Mouse (Mus musculus): ENCODE measurements at regions not wholly inside any gene's neighbourhood (a gene's known extent, or its start where the extent isn't known, plus 50 kb on each side); places are given as distances from the start of the nearest gene placed in this dataset.

DNA sequence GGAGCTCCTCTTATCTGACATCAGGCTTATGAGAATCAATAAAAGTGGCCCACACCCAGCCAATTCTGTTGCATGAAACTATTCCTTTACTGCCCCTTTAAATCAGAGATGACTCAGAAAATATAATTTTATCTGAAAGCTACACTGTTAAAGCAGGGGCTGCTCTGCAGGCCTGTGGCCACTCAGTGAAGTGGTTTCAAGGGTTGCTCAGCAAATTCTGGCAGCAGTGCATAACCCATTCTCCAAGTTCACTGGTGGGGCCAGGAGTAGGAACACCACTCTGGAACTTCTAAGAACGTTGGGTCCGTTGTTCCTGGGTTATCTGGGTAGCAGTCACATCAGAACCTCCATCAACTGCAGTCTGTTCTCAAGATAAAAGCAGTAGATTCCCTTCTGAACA is 236.2 kb downstream of the Fam84b start:
- no peaks in the 10 kb centered on the region for H3K36me3 ChIP-seq
- DNase-seq (ENCODE audit: low spot score), result no peak
- no peaks in the 10 kb centered on the region for H3K27me3 ChIP-seq (ENCODE audit: insufficient read depth, poor library complexity, severe bottlenecking)
- no peaks in the 10 kb centered on the region for H3K9me3 ChIP-seq
- no peaks in the 10 kb centered on the region for H3K4me1 ChIP-seq
- 45% methylated on average over 2 of the region's 2 CpGs for WGBS
- H3K27ac ChIP-seq, result no peak overlapping the region
- no peak overlapping the region for H3K4me3 ChIP-seq

DNA sequence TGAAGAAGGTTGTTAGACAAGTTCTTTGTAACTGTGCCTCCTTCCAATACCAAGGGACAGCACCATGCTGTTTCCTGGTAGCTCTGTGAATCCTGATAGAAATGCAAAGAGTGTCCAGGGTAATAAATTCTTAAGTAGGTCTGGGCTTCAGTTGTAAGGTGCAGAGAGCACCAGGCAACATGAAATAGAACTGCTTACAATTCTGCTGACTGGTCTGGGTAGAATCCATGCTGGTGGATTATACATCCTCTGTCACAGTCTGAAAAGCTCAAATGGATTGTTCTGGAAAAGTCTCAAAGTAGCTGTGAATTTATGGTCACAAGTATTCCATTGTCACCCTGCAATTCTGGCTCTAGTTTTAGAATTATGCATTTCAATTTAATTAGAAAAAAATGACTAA is 251.7 kb downstream of the Fam84b start:
- Histone ChIP-seq H3K4me1 (no peaks in the 10 kb centered on the region), H3K9me3 (no peaks in the 10 kb centered on the region), H3K36me3 (no peaks in the 10 kb centered on the region), H3K27me3 (ENCODE audit: insufficient read depth, poor library complexity, severe bottlenecking) (no peaks in the 10 kb centered on the region), H3K27ac (no peak overlapping the region), H3K4me3 (no peak overlapping the region)
- DNase-seq (ENCODE audit: low spot score), result no peak

GRCm38 (mm10) chr15:60577084-60577483 is 276.5 kb downstream of the Fam84b start:
- 77% methylated on average over 5 of the region's 5 CpGs for WGBS
- H3K4me1 ChIP-seq, result no peaks in the 10 kb centered on the region
- no peak for DNase-seq (ENCODE audit: low spot score)

GRCm38 (mm10) chr15:60566267-60566666 is 287.3 kb downstream of the Fam84b start:
- WGBS, result 81% methylated on average over 3 of the region's 3 CpGs
- no peaks in the 10 kb centered on the region for H3K36me3 ChIP-seq

More at GRCm38 (mm10) chr15:60577084-60577483, 276.5 kb downstream of the Fam84b start:
- Histone ChIP-seq H3K27me3 (ENCODE audit: insufficient read depth, poor library complexity, severe bottlenecking) (no peaks in the 10 kb centered on the region), H3K4me3 (no peak overlapping the region), H3K27ac (no peak overlapping the region), H3K36me3 (no peaks in the 10 kb centered on the region), H3K9me3 (no peaks in the 10 kb centered on the region)

DNA sequence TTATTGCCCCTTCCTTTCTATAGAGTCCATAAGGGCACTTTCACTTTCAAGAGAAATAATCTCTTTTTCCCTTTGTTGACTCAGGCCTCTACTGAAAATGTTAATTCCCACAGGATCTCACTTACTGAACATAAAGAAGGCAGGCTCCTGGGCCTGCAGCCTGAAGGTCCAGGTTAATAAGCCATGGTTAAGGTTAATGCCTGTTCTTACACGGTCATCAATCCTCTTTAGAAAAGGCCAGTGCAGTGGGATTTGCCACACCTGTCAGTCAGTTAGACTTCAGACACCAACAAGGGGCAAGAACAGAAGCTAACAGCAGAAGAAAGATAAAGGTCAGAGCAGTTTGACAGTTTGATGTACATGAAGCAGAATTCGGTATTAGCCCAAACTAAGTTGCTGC is 288.6 kb downstream of the Fam84b start:
- DNase-seq (ENCODE audit: low spot score), result no peak
- H3K4me1 ChIP-seq, result no peaks in the 10 kb centered on the region
- no peaks in the 10 kb centered on the region for H3K27me3 ChIP-seq (ENCODE audit: insufficient read depth, poor library complexity, severe bottlenecking)
- H3K4me3 ChIP-seq, result no peak overlapping the region
- no peak overlapping the region for H3K27ac ChIP-seq
- no peaks in the 10 kb centered on the region for H3K9me3 ChIP-seq
- WGBS, result 64% methylated on average over 2 of the region's 2 CpGs
- H3K36me3 ChIP-seq, result no peaks in the 10 kb centered on the region

More at GRCm38 (mm10) chr15:60566267-60566666, 287.3 kb downstream of the Fam84b start:
- Histone ChIP-seq H3K4me3 (no peak overlapping the region), H3K9me3 (no peaks in the 10 kb centered on the region), H3K4me1 (no peaks in the 10 kb centered on the region), H3K27me3 (ENCODE audit: insufficient read depth, poor library complexity, severe bottlenecking) (no peaks in the 10 kb centered on the region), H3K27ac (no peak overlapping the region)
- no peak for DNase-seq (ENCODE audit: low spot score)

- WGBS, result 77% methylated on average over 1 of the region's 1 CpGs
- Histone ChIP-seq H3K4me1 (no peaks in the 10 kb centered on the region), H3K4me3 (no peak overlapping the region), H3K27ac (no peak overlapping the region), H3K9me3 (no peaks in the 10 kb centered on the region), H3K36me3 (no peaks in the 10 kb centered on the region), H3K27me3 (ENCODE audit: insufficient read depth, poor library complexity, severe bottlenecking) (no peaks in the 10 kb centered on the region)
- no peak for DNase-seq (ENCODE audit: low spot score)
These were observed 292.9 kb downstream of the Fam84b start for GRCm38 (mm10) chr15:60560641-60561040.

GRCm38 (mm10) chr15:60555691-60556090 is 297.9 kb downstream of the Fam84b start:
- WGBS, result 82% methylated on average over 2 of the region's 2 CpGs
- no peak for DNase-seq (ENCODE audit: low spot score)
- H3K4me3 ChIP-seq, result no peak overlapping the region
- H3K27ac ChIP-seq, result no peak overlapping the region
- no peaks in the 10 kb centered on the region for H3K4me1 ChIP-seq
- H3K27me3 ChIP-seq (ENCODE audit: insufficient read depth, poor library complexity, severe bottlenecking), result no peaks in the 10 kb centered on the region
- no peaks in the 10 kb centered on the region for H3K9me3 ChIP-seq
- H3K36me3 ChIP-seq, result no peaks in the 10 kb centered on the region

DNA sequence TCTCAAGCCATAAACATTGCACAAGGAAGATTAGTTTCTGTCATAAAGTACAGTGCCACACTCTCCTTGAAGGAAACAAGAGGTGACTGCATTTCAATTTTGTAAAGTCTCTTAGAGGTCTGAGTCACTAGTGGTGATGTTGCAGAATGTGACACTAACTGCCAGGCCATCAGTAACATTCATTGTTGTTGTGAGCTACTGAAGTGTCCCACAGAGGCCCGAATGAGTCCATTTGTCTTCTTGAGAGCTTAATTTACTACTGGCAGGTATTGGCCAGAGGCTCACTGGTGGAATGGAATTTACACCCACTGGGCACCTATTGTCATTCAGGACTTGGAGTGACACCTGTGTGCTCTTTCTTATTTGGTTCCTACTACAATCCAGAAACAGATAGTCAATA is 299.0 kb downstream of the Fam84b start:
- no peak overlapping the region for H3K4me3 ChIP-seq
- H3K36me3 ChIP-seq, result no peaks in the 10 kb centered on the region
- H3K27ac ChIP-seq, result no peak overlapping the region
- WGBS, result 52% methylated on average over 1 of the region's 1 CpGs
- no peaks in the 10 kb centered on the region for H3K4me1 ChIP-seq
- H3K27me3 ChIP-seq (ENCODE audit: insufficient read depth, poor library complexity, severe bottlenecking), result no peaks in the 10 kb centered on the region
- DNase-seq (ENCODE audit: low spot score), result no peak
- no peaks in the 10 kb centered on the region for H3K9me3 ChIP-seq

GRCm38 (mm10) chr15:60548045-60548444 is 305.5 kb downstream of the Fam84b start:
- Histone ChIP-seq H3K27me3 (ENCODE audit: insufficient read depth, poor library complexity, severe bottlenecking) (no peaks in the 10 kb centered on the region), H3K4me3 (no peak overlapping the region), H3K9me3 (no peaks in the 10 kb centered on the region), H3K36me3 (no peaks in the 10 kb centered on the region), H3K27ac (no peak overlapping the region), H3K4me1 (no peaks in the 10 kb centered on the region)
- 70% methylated on average over 7 of the region's 7 CpGs for WGBS
- no peak for DNase-seq (ENCODE audit: low spot score)

- 75% methylated on average over 4 of the region's 4 CpGs for WGBS
- H3K36me3 ChIP-seq, result no peaks in the 10 kb centered on the region
- no peak overlapping the region for H3K27ac ChIP-seq
- H3K9me3 ChIP-seq, result no peaks in the 10 kb centered on the region
- H3K4me1 ChIP-seq, result no peaks in the 10 kb centered on the region
- H3K27me3 ChIP-seq (ENCODE audit: insufficient read depth, poor library complexity, severe bottlenecking), result no peaks in the 10 kb centered on the region
- DNase-seq (ENCODE audit: low spot score), result no peak
- H3K4me3 ChIP-seq, result no peak overlapping the region
These were observed 316.4 kb downstream of the Fam84b start for GRCm38 (mm10) chr15:60537191-60537590.

- H3K36me3 ChIP-seq, result no peaks in the 10 kb centered on the region
- H3K27me3 ChIP-seq (ENCODE audit: insufficient read depth, poor library complexity, severe bottlenecking), result no peaks in the 10 kb centered on the region
- no peak for DNase-seq (ENCODE audit: low spot score)
- no peak overlapping the region for H3K27ac ChIP-seq
- no peak overlapping the region for H3K4me3 ChIP-seq
- WGBS, result 85% methylated on average over 9 of the region's 9 CpGs
- no peaks in the 10 kb centered on the region for H3K9me3 ChIP-seq
- H3K4me1 ChIP-seq, result no peaks in the 10 kb centered on the region
These were observed 318.9 kb downstream of the Fam84b start for GRCm38 (mm10) chr15:60534701-60535100.

DNA sequence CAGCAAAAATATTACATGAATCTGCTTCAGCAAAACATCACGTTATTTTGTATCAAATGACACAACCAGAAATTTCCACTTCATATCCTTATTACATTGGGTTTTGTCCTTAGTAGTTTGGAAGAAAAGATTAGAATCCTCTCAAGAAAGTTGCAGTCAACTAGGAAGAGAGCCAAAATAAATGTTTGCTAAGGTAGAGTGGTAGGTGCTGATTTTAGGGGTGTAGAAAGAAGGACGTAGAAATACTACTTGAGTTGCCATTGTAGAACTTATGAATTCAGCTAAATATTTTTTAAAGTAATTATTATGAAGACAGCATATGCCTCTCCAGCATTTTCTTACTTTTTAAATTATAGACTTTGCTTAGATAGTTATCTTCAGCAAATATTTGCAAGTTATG is 336.8 kb downstream of the Fam84b start:
- 82% methylated on average over 2 of the region's 2 CpGs for WGBS
- no peak for DNase-seq (ENCODE audit: low spot score)
- Histone ChIP-seq H3K4me3 (no peak overlapping the region), H3K27me3 (ENCODE audit: insufficient read depth, poor library complexity, severe bottlenecking) (no peaks in the 10 kb centered on the region), H3K9me3 (no peaks in the 10 kb centered on the region), H3K36me3 (no peaks in the 10 kb centered on the region), H3K27ac (no peak overlapping the region), H3K4me1 (no peaks in the 10 kb centered on the region)

DNA sequence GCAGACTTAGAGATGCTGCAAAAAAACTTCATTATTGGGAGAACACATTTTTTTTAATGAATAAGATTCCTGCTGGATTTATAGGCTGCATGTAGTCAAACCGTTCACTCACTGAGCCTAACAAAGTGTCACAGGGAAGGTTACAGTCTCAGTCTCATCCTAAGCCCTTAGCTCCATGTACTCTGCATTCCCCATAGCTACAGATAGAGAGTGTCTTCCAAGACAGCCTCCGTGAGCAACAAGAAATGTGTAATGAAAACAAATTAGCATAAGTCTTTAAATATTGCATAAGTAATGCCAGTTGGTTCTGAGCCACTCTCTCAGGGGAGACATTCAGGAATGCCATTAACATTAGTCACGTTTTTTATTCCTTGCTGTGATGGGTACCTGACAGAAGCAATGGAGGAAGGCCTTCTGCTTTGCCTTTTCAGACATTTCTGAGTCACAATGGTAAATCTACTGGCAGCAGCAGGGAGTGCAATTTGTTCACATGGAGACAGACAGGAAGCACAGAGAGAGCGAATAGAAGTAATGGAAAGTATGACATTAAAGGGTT is 376.7 kb downstream of the Fam84b start:
- Histone ChIP-seq H3K4me3 (no peak overlapping the region), H3K4me1 (no peaks in the 10 kb centered on the region), H3K27ac (no peak overlapping the region), H3K36me3 (no peaks in the 10 kb centered on the region), H3K9me3 (peaks cover 3% of the 10 kb centered on the region; the same call in 1 of the 2 replicates), H3K27me3 (ENCODE audit: insufficient read depth, poor library complexity, severe bottlenecking) (no peaks in the 10 kb centered on the region)
- 75% methylated on average over 4 of the region's 4 CpGs for WGBS
- DNase-seq (ENCODE audit: low spot score), result no peak

DNA sequence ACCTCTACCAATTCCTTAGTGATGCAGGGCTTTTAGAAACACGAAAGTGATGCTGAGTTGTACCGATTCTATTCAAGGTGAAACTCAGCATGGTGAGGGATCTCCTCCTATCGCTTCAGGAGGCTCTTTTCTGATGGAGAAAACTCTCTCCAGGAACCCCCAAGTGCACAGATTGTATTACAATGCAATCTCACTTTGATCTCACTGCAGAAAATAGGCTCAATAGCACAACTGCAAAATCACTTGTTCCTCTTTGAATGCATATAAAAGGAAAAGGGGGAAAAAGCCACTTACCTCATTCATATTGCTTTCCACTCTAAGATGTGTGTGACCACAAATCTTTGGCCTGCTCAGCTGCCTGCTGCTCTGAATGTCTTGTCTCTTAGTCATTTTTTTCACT is 378.5 kb downstream of the Fam84b start:
- no peak overlapping the region for H3K4me3 ChIP-seq
- WGBS, result 54% methylated on average over 3 of the region's 3 CpGs
- no peaks in the 10 kb centered on the region for H3K36me3 ChIP-seq
- peaks cover under 1% of the 10 kb centered on the region; the same call in 1 of the 2 replicates for H3K9me3 ChIP-seq
- H3K4me1 ChIP-seq, result no peaks in the 10 kb centered on the region
- no peak for DNase-seq (ENCODE audit: low spot score)
- H3K27ac ChIP-seq, result no peak overlapping the region
- H3K27me3 ChIP-seq (ENCODE audit: insufficient read depth, poor library complexity, severe bottlenecking), result no peaks in the 10 kb centered on the region
